Comparison of ENCODE assay signal across 15 mouse cellular contexts in genomic region chr17:46017946-46018735, GRCm38 (mm10). TPM values are rescaled to one million over a fixed set of nuclear protein-coding genes. Genes with fewer than 3 reads are reported as not detected.
DNase-seq lines count a peak whose midpoint lies in the region; ATAC-seq and TF ChIP-seq lines count a peak whose summit lies in the region.
"Had no signal": no experiment of that assay in that cellular context is flagged by ENCODE, and none has a peak within 500 bp of the region (broad histone marks: within the 10 kb centered on the region; RNA-seq: fewer than 3 reads in every experiment).

No protein-coding gene starts in this region.

- peak; percentile 91 for DNase-seq in heart, adult 11 months
- DNase-seq in heart, embryonic 10.5 days (ENCODE audit: low spot score) = no peak
- peak; percentile 37 for DNase-seq in lung, embryonic 14.5 days
- no peak for DNase-seq in lung, adult 2 months
- DNase-seq in kidney, postnatal 14 days = peak; percentile 62
- no peak for DNase-seq in embryo, embryonic 10.5 days (ENCODE audit: low spot score)
- DNase-seq: heart, adult 18-20 months; left cerebral cortex, postnatal 4 days; lung, postnatal 10 days; right cerebral cortex, postnatal 14 days; thymus, adult 2 months had no signal

- TF ChIP-seq POLR2A in lung, adult 2 months (IDR thresholded peaks at IDR 0.05; ENCODE audit: borderline replicate concordance, extremely low read depth, low read depth, low read length) = no peak
- TF ChIP-seq POLR2A in myocyte (IDR thresholded peaks at IDR 0.05; ENCODE audit: insufficient read length, low read depth) = peak; percentile 26

- H3K9ac ChIP-seq in lung, embryonic 14.5 days = no peak overlapping the region
- no peak overlapping the region for H3K9ac ChIP-seq in forebrain, embryonic 16.5 days (replicated peaks; ENCODE audit: low read depth, low read length)
- H3K9ac ChIP-seq: embryonic facial prominence, embryonic 13.5 days had no signal

- TF ChIP-seq CTCF in lung, embryonic 14.5 days (IDR thresholded peaks at IDR 0.05; ENCODE audit: low read depth) = no peak
- no peak for TF ChIP-seq CTCF in lung, adult 2 months (IDR thresholded peaks at IDR 0.05; ENCODE audit: insufficient read depth, low read length)

- no peaks in the 10 kb centered on the region for H3K27me3 ChIP-seq in heart, embryonic 10.5 days (ENCODE audit: insufficient read depth, poor library complexity, severe bottlenecking)
- no peaks in the 10 kb centered on the region for H3K27me3 ChIP-seq in lung, embryonic 14.5 days (ENCODE audit: insufficient read depth, low read length)
- no peaks in the 10 kb centered on the region for H3K27me3 ChIP-seq in myocyte (ENCODE audit: control insufficient read depth, insufficient read depth, insufficient read length)
- no peaks in the 10 kb centered on the region for H3K27me3 ChIP-seq in forebrain, embryonic 16.5 days (replicated peaks; ENCODE audit: control insufficient read depth, insufficient read depth, low read length)
- H3K27me3 ChIP-seq: embryonic facial prominence, embryonic 13.5 days had no signal

- no peak overlapping the region for H3K4me3 ChIP-seq in heart, embryonic 10.5 days
- H3K4me3 ChIP-seq in lung, embryonic 14.5 days (ENCODE audit: low read depth, low read length) = no peak overlapping the region
- no peak overlapping the region for H3K4me3 ChIP-seq in lung, adult 2 months (replicated peaks; ENCODE audit: extremely low read depth, low read depth, low read length)
- H3K4me3 ChIP-seq in myocyte = no peak overlapping the region
- H3K4me3 ChIP-seq in forebrain, embryonic 16.5 days (replicated peaks; ENCODE audit: low read length) = no peak overlapping the region
- H3K4me3 ChIP-seq: embryonic facial prominence, embryonic 13.5 days had no signal

- H3K36me3 ChIP-seq in heart, embryonic 10.5 days = peaks cover 79% of the 10 kb centered on the region
- peaks cover 82% of the 10 kb centered on the region for H3K36me3 ChIP-seq in lung, embryonic 14.5 days (ENCODE audit: insufficient read depth)
- H3K36me3 ChIP-seq in myocyte (ENCODE audit: control insufficient read depth, insufficient read depth) = peaks cover 84% of the 10 kb centered on the region
- H3K36me3 ChIP-seq in forebrain, embryonic 16.5 days (ENCODE audit: control insufficient read depth, insufficient read depth) = peaks cover 11% of the 10 kb centered on the region; the same call in 1 of the 2 replicates

- H3ac ChIP-seq in myocyte (ENCODE audit: control insufficient read depth, insufficient read length) = no peak overlapping the region

- no peak overlapping the region for H3K4me2 ChIP-seq in lung, embryonic 14.5 days
- H3K4me2 ChIP-seq in myocyte (ENCODE audit: low read depth) = no peak overlapping the region
- H3K4me2 ChIP-seq in forebrain, embryonic 16.5 days (ENCODE audit: low read length) = no peak overlapping the region
- H3K4me2 ChIP-seq: embryonic facial prominence, embryonic 13.5 days had no signal

- no peaks in the 10 kb centered on the region for H3K9me3 ChIP-seq in heart, embryonic 10.5 days
- H3K9me3 ChIP-seq in lung, embryonic 14.5 days (ENCODE audit: low read depth, low read length) = no peaks in the 10 kb centered on the region
- H3K9me3 ChIP-seq in forebrain, embryonic 16.5 days (ENCODE audit: control insufficient read depth, low read length) = no peaks in the 10 kb centered on the region
- H3K9me3 ChIP-seq: embryonic facial prominence, embryonic 13.5 days had no signal

- ATAC-seq in lung, embryonic 14.5 days (ENCODE audit: insufficient read depth) = no peak
- ATAC-seq in forebrain, embryonic 16.5 days = no peak

- 77% methylated on average over 24 of the region's 24 CpGs for WGBS in heart, embryonic 10.5 days
- whole genome bisulfite sequencing in lung, embryonic 14.5 days = 72% methylated on average over 24 of the region's 24 CpGs
- WGBS in lung, adult 2 months = 67% methylated on average over 24 of the region's 24 CpGs
- 75% methylated on average over 24 of the region's 24 CpGs for WGBS in forebrain, embryonic 16.5 days

- no peak overlapping the region for H3K27ac ChIP-seq in heart, embryonic 10.5 days
- no peak overlapping the region for H3K27ac ChIP-seq in lung, embryonic 14.5 days (ENCODE audit: low read depth)
- no peak overlapping the region for H3K27ac ChIP-seq in forebrain, embryonic 16.5 days (ENCODE audit: low read length)
- H3K27ac ChIP-seq: embryonic facial prominence, embryonic 13.5 days; kidney, postnatal 0 days had no signal

- H3K4me1 ChIP-seq in heart, embryonic 10.5 days = peaks cover 20% of the 10 kb centered on the region
- H3K4me1 ChIP-seq in lung, embryonic 14.5 days (ENCODE audit: insufficient read depth) = peaks cover 3% of the 10 kb centered on the region; the same call in 1 of the 2 replicates
- no peaks in the 10 kb centered on the region for H3K4me1 ChIP-seq in lung, adult 2 months (ENCODE audit: control insufficient read depth, insufficient read depth, low read length)
- H3K4me1 ChIP-seq in forebrain, embryonic 16.5 days (replicated peaks; ENCODE audit: control insufficient read depth, insufficient read depth, low read length) = 0 out of 2 replicates have a peak, but pooled peaks cover 3% of the 10 kb centered on the region
- H3K4me1 ChIP-seq: embryonic facial prominence, embryonic 13.5 days had no signal

- H3K79me2 ChIP-seq in myocyte (ENCODE audit: control insufficient read depth, insufficient read depth) = peaks cover 21% of the 10 kb centered on the region

TF ChIP-seq in myocyte, 11 proteins besides CTCF, POLR2A, EP300 and RAD21:
- TF ChIP-seq MYOG (IDR thresholded peaks at IDR 0.05; ENCODE audit: control insufficient read depth in 1 of 3, insufficient read depth in 1 of 3, insufficient read length in 2 of 3, low read depth in 2 of 3) (no peak), POLR2AphosphoS2 (IDR thresholded peaks at IDR 0.05; ENCODE audit: insufficient read length, low read depth) (peak; percentile 59)
TF ChIP-seq in myocyte: peak in this region for 1.

RNA-seq across cellular contexts. Expression of gene Vegfa, which starts 14.0 kb away (rescaled TPM):
- 4.5 and 6.0 TPM in 2 replicates for polyA plus RNA-seq in heart, embryonic 10.5 days (2016; fragmentation: Nextera tagmentation; extraction: Ambion mirVana)
- 6.6 and 7.7 TPM in 2 replicates for polyA plus RNA-seq in lung, embryonic 14.5 days (2014; fragmentation: Nextera tagmentation; extraction: Ambion mirVana)
- 1,228 and 1,453 TPM in 2 replicates for polyA plus RNA-seq in lung, adult 2 months (2012; rRNA removed)
- polyA plus RNA-seq in myocyte (2012; fragmentation: generic; extraction: Trizol) = 177 TPM
- 2.5 and 3.3 TPM in 2 replicates for polyA plus RNA-seq in forebrain, embryonic 16.5 days (2015; fragmentation: Nextera tagmentation; extraction: Ambion mirVana)

Comparison
In these comparisons a context has a peak if more than half of its experiments do, and no peak if none do; other contexts are left out.
1. DNase-seq: peak in heart, adult 11 months (single experiment), lung, embryonic 14.5 days (single experiment) and kidney, postnatal 14 days (single experiment); none in heart, embryonic 10.5 days (single experiment), lung, adult 2 months (single experiment) and embryo, embryonic 10.5 days (single experiment).
2. RNA of gene Vegfa, which starts 14.0 kb away (polyA plus RNA-seq): 1,228 to 1,453 TPM in lung, adult 2 months and 177 TPM in myocyte (single experiment); 6.6 to 7.7 TPM in lung, embryonic 14.5 days, 4.5 to 6.0 TPM in heart, embryonic 10.5 days and 2.5 to 3.3 TPM in forebrain, embryonic 16.5 days; every median in the first group is over 10 times any median in the second.